Mouse (Mus musculus): ENCODE data around the gene Smpd4. TPM values are rescaled to one million over a fixed set of nuclear protein-coding genes. Genes with fewer than 3 reads are reported as not detected.
"Not testable (repeated sequence)": the region's sequence is repeated elsewhere in the genome, so short reads cannot be mapped to it uniquely, and the experiment has no call there.

Gene Smpd4
- polyA plus RNA-seq, 1 experiment, result 44.8 TPM

GRCm38 (mm10) chr16:17611383-17611782 is 7.8 kb upstream of the Smpd4 start:
- Histone ChIP-seq H3K4me3 (ENCODE audit: insufficient read depth, low read length) (no peak overlapping the region), H3K4me1 (ENCODE audit: control insufficient read depth, insufficient read depth, low read length) (no peaks in the 10 kb centered on the region), H3K27ac (ENCODE audit: insufficient read depth, low read length) (no peak overlapping the region)
- TF ChIP-seq POLR2A (IDR thresholded peaks at IDR 0.05; ENCODE audit: low read depth, low read length), result no peak
- TF ChIP-seq CTCF (IDR thresholded peaks at IDR 0.05; ENCODE audit: borderline replicate concordance, insufficient read depth, low read length), result no peak

- not testable (repeated sequence) for H3K4me1 ChIP-seq (ENCODE audit: control insufficient read depth, insufficient read depth, low read length); H3K4me3 ChIP-seq (ENCODE audit: insufficient read depth, low read length); H3K27ac ChIP-seq (ENCODE audit: insufficient read depth, low read length)
These were observed 4.4 kb upstream of the Smpd4 start for GRCm38 (mm10) chr16:17614740-17615139.

GRCm38 (mm10) chr16:17616212-17616611 is 2.9 kb upstream of the Smpd4 start:
- no peak overlapping the region for H3K27ac ChIP-seq (ENCODE audit: insufficient read depth, low read length)
- no peak overlapping the region for H3K4me3 ChIP-seq (ENCODE audit: insufficient read depth, low read length)
- no peak for TF ChIP-seq CTCF (IDR thresholded peaks at IDR 0.05; ENCODE audit: borderline replicate concordance, insufficient read depth, low read length)
- no peak for TF ChIP-seq POLR2A (IDR thresholded peaks at IDR 0.05; ENCODE audit: low read depth, low read length)
- H3K4me1 ChIP-seq (ENCODE audit: control insufficient read depth, insufficient read depth, low read length), result 0 out of 2 replicates have a peak, but pooled peaks cover 3% of the 10 kb centered on the region

GRCm38 (mm10) chr16:17617922-17618565 is 1.1 kb upstream of the Smpd4 start:
- H3K4me1 ChIP-seq (ENCODE audit: control insufficient read depth, insufficient read depth, low read length), result 0 out of 2 replicates have a peak, but pooled peaks cover 3% of the 10 kb centered on the region
- TF ChIP-seq POLR2A (IDR thresholded peaks at IDR 0.05; ENCODE audit: low read depth, low read length) (no peak), CTCF (IDR thresholded peaks at IDR 0.05; ENCODE audit: borderline replicate concordance, insufficient read depth, low read length) (peak; percentile 55; the same call in 1 of the 2 replicates)
- no peak overlapping the region for H3K4me3 ChIP-seq (ENCODE audit: insufficient read depth, low read length)
- H3K27ac ChIP-seq (ENCODE audit: insufficient read depth, low read length), result no peak overlapping the region

- TF ChIP-seq CTCF (IDR thresholded peaks at IDR 0.05; ENCODE audit: borderline replicate concordance, insufficient read depth, low read length) (no peak), POLR2A (IDR thresholded peaks at IDR 0.05; ENCODE audit: low read depth, low read length) (no peak)
These were observed 2.8 kb downstream of the Smpd4 start for GRCm38 (mm10) chr16:17621936-17622335.

GRCm38 (mm10) chr16:17625488-17626268 is 6.5 kb downstream of the Smpd4 start:
- H3K4me3 ChIP-seq (ENCODE audit: insufficient read depth, low read length), result no peak overlapping the region

More at GRCm38 (mm10) chr16:17621936-17622335, 2.8 kb downstream of the Smpd4 start:
- Histone ChIP-seq H3K4me1 (ENCODE audit: control insufficient read depth, insufficient read depth, low read length) (0 out of 2 replicates have a peak, but pooled peaks cover 3% of the 10 kb centered on the region), H3K4me3 (ENCODE audit: insufficient read depth, low read length) (no peak overlapping the region), H3K27ac (ENCODE audit: insufficient read depth, low read length) (no peak overlapping the region)

GRCm38 (mm10) chr16:17626269-17626555 is 7.1 kb downstream of the Smpd4 start:
- Histone ChIP-seq H3K27ac (ENCODE audit: insufficient read depth, low read length) (no peak overlapping the region), H3K4me1 (ENCODE audit: control insufficient read depth, insufficient read depth, low read length) (no peaks in the 10 kb centered on the region), H3K4me3 (ENCODE audit: insufficient read depth, low read length) (no peak overlapping the region)
- TF ChIP-seq POLR2A (IDR thresholded peaks at IDR 0.05; ENCODE audit: low read depth, low read length) (no peak), CTCF (IDR thresholded peaks at IDR 0.05; ENCODE audit: borderline replicate concordance, insufficient read depth, low read length) (no peak)

More at GRCm38 (mm10) chr16:17625488-17626268, 6.5 kb downstream of the Smpd4 start:
- TF ChIP-seq CTCF (IDR thresholded peaks at IDR 0.05; ENCODE audit: borderline replicate concordance, insufficient read depth, low read length) (peak; percentile 64; the same call in 1 of the 2 replicates), POLR2A (IDR thresholded peaks at IDR 0.05; ENCODE audit: low read depth, low read length) (no peak)
- Histone ChIP-seq H3K4me1 (ENCODE audit: control insufficient read depth, insufficient read depth, low read length) (no peaks in the 10 kb centered on the region), H3K27ac (ENCODE audit: insufficient read depth, low read length) (no peak overlapping the region)

- no peaks in the 10 kb centered on the region for H3K4me1 ChIP-seq (ENCODE audit: control insufficient read depth, insufficient read depth, low read length)
- H3K27ac ChIP-seq (ENCODE audit: insufficient read depth, low read length), result no peak overlapping the region
- no peak overlapping the region for H3K4me3 ChIP-seq (ENCODE audit: insufficient read depth, low read length)
- TF ChIP-seq POLR2A (IDR thresholded peaks at IDR 0.05; ENCODE audit: low read depth, low read length) (no peak), CTCF (IDR thresholded peaks at IDR 0.05; ENCODE audit: borderline replicate concordance, insufficient read depth, low read length) (no peak)
These were observed 13.4 kb downstream of the Smpd4 start for GRCm38 (mm10) chr16:17632580-17632979.

- no peak for TF ChIP-seq POLR2A (IDR thresholded peaks at IDR 0.05; ENCODE audit: low read depth, low read length)
- 0 out of 2 replicates have a peak, but pooled peaks have one; percentile 30 for TF ChIP-seq CTCF (IDR thresholded peaks at IDR 0.05; ENCODE audit: borderline replicate concordance, insufficient read depth, low read length)
- H3K4me3 ChIP-seq (ENCODE audit: insufficient read depth, low read length), result no peak overlapping the region
- H3K4me1 ChIP-seq (ENCODE audit: control insufficient read depth, insufficient read depth, low read length), result no peaks in the 10 kb centered on the region
- no peak overlapping the region for H3K27ac ChIP-seq (ENCODE audit: insufficient read depth, low read length)
These were observed 14.5 kb downstream of the Smpd4 start for GRCm38 (mm10) chr16:17633481-17634181.

GRCm38 (mm10) chr16:17636904-17637303 is 17.8 kb downstream of the Smpd4 start:
- Histone ChIP-seq H3K4me1 (ENCODE audit: control insufficient read depth, insufficient read depth, low read length) (no peaks in the 10 kb centered on the region), H3K27ac (ENCODE audit: insufficient read depth, low read length) (no peak overlapping the region), H3K4me3 (ENCODE audit: insufficient read depth, low read length) (no peak overlapping the region)
- TF ChIP-seq CTCF (IDR thresholded peaks at IDR 0.05; ENCODE audit: borderline replicate concordance, insufficient read depth, low read length) (no peak), POLR2A (IDR thresholded peaks at IDR 0.05; ENCODE audit: low read depth, low read length) (no peak)

Measured in embryonic fibroblast, embryonic 13.5 days (primary cell).